Mouse (Mus musculus): ENCODE results near the gene Olfr1215.
"Not testable (repeated sequence)": the region's sequence is repeated elsewhere in the genome, so short reads cannot be mapped to it uniquely, and the experiment has no call there.

Gene Olfr1215

DNA sequence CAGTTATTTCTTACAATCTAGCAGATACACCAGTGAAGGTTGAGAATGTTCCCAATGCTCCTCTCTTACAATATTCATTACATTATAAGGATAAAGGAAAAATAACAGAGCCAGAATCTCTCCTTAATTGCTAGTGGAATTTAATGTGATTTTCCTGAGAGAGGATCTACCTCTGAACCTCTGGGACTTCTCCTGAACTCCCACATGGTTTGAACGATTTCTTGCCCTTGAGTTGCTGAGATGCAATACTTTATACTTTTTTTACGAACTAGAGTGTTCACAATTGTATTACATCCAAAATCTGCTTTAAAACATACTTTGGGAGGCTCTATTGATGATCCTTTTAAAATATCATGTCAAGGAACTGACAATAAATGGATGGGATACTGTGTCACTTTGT, at the start of gene Olfr1215:
Gene Olfr1215, minus strand, starts transcription at position 101 of the 400 bp plus-strand sequence.
- DNase-seq (ENCODE audit: low read depth, low spot score), result no peak

DNA sequence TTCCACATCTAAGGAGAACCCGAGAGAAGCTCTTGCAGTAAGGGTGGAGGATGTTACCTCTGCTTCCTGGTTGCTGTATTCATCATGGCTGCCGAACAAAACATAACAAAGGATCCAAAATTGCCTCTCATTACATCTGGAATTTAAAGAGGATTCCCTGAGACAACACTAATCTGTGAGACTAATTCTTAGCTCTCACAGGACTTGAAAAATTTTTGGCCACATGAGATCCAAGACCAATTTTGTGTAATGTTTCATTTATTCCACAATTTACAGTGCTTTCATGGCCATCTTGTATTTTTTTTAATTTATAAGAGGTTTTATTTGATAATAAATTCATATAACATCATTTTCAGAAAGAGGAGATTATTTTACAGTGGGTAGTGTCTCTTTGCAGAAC, 25.2 kb upstream of the Olfr1215 start, which contains the start of gene Olfr1217:
Gene Olfr1217, minus strand, starts transcription at position 101 of the 400 bp plus-strand sequence.
- DNase-seq (ENCODE audit: low read depth, low spot score), result no peak

DNA sequence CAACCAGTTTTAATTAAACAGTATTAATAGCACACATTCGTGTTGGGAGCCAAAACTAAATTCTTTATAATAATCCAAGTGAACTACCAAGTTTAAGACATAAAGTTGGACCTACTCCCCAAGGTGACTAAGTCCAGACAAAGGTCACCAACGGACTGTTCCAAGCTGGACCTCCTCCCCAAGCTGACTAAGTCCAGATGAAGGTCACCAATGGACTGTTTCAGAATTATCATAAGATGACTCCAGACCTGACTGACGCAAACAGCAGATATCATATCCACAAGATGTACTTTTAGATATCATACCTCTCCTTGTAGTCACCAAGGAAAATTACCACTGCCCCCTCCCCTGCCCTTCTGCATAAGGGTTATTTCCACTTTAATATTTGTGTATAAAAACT, 14.7 kb upstream of the Olfr1215 start:
- not testable (repeated sequence) for DNase-seq (ENCODE audit: low read depth, low spot score)

DNA sequence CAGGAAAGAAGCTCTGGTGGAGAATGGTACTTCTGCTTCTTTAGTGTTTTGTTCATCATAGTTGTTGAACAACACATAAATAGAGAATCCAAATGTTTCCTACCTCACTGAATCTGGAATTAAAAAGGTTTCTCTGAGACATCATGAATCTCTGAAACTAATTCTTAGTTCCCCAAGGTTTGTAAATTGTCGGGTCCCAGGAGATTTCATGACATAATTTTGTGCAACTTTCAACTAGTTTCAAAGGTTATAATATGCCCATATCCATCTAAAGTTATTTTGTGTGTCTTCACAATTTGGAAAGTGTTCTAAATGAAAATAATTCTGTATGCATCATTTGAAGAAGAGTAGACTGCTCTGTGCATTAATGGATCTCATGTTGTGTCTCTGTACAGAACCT, 11.5 kb upstream of the Olfr1215 start, which contains the start of gene Olfr1216:
Gene Olfr1216, minus strand, starts transcription at position 101 of the 400 bp plus-strand sequence.
- no peak for DNase-seq (ENCODE audit: low read depth, low spot score)

DNA sequence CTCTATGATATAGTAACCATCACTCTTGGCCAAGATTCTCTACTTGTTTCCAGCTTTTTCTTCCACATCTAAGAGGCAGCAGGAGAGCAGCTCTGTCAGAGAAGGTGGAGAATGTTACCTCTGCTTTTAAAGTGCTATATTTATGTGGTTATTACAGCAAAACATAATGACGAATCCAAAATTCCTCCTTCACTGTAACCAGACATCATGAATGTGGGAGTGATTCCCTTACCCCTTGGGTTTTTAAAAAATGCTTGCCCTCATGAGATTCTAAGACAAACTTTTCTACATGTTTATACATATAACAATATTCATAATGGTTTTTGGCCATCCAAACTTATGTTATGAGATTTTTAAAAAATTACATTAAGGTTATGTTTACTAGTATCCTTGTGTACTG, 14.2 kb downstream of the Olfr1215 start, which contains the start of gene Olfr1214:
Gene Olfr1214, minus strand, starts transcription at position 101 of the 400 bp plus-strand sequence.
- no peak for DNase-seq (ENCODE audit: low read depth, low spot score)

DNA sequence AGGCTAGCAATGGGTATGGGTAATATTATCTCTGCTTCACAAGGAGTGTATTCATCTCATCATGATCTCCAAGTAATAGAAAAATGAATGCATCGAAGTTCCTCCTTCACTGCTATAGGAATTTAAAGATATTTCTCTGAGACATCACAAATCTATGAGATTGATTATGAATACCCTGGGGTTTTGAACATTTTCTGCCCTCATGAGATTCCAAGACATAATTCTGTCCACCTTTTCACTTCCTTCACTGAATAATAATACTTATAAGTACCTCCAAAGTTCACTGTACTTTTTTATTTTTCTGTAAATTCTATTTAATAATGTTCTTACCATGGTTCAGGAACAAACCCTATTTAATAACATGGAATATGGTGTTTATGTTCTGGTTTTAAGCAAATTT, 26.6 kb downstream of the Olfr1215 start, which contains the start of gene Gm13762:
Gene Gm13762, minus strand, starts transcription at position 101 of the 400 bp plus-strand sequence.
- no peak for DNase-seq (ENCODE audit: low read depth, low spot score)

DNA sequence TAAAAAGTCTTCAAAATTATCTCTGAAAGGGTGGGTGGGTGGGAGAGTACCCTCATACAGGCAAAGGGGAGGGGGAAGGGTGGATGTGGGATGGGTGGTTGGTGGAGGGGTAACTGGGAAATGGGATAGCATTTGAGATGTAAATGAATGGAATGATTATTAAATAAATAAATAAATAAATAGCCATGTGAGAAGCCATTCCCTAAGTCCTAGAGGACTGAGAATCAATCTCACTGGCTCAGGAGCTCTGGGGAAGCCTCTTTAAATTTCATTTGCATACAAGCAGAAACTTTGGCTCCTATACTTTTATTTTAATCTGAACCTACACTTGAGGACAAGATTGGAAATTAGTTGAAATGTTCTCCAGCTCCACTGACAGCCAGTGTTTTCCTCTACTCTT, 53.1 kb downstream of the Olfr1215 start, which contains the start of gene Olfr1212:
Gene Olfr1212, plus strand, starts transcription at position 301 of the 400 bp plus-strand sequence.
- no peak for DNase-seq (ENCODE audit: low read depth, low spot score)
